Mouse (Mus musculus) lung, postnatal 36 days (tissue): ENCODE measurements around the gene Setd4.

Experiments used
- DNase-seq: peaks from one replicate; pipeline ENCODE4 v3.0.0; 2022; ENCODE audit warnings: mixed read lengths

Setd4 gene

GRCm38 (mm10) chr16:93543704-93544103 lies 60.2 kb downstream of the Setd4 start:
- DNase-seq, result peak; percentile 84

- no peak for DNase-seq
Observed at GRCm38 (mm10) chr16:93539891-93540290, 64.0 kb downstream of the Setd4 start.

GRCm38 (mm10) chr16:93535151-93535853 lies 68.6 kb downstream of the Setd4 start:
- peak; percentile 47 for DNase-seq
